Comparison of ENCODE assay signal across 7 mouse cellular contexts in genomic region chr7:28809401-28810089, GRCm38 (mm10). TPM values are rescaled to one million over a fixed set of nuclear protein-coding genes. Genes with fewer than 3 reads are reported as not detected.
A peak's percentile ranks its signal among the peaks of the same experiment; 100 is the strongest.
DNase-seq lines count a peak whose midpoint lies in the region; ATAC-seq lines count a peak whose summit lies in the region.

No protein-coding gene starts in this region.

- H3K4me2 ChIP-seq in embryonic facial prominence, embryonic 15.5 days (replicated peaks), result peak overlapping the region; percentile 94

- H3K4me3 ChIP-seq in embryonic facial prominence, embryonic 15.5 days (replicated peaks), result peak overlapping the region; percentile 79

- no peaks in the 10 kb centered on the region for H3K27me3 ChIP-seq in embryonic facial prominence, embryonic 15.5 days

- ATAC-seq in embryonic facial prominence, embryonic 15.5 days (ENCODE audit: insufficient number of reproducible peaks, low FRiP score, low TSS enrichment, low read depth), result no peak
- peak; percentile 4 to 8; a peak in 2 of 4 replicates for ATAC-seq in hematopoietic stem cell, adult 5-6 weeks (replicated peaks in 1 of 2; ENCODE audit: insufficient read depth in 1 of 2, low FRiP score in 2 of 2, low TSS enrichment in 1 of 2, low read depth in 1 of 2, poor library complexity in 2 of 2, severe bottlenecking in 2 of 2)

- peak overlapping the region; percentile 100 for H3K27ac ChIP-seq in embryonic facial prominence, embryonic 15.5 days (replicated peaks)

- DNase-seq in ES-CJ7 (ENCODE audit: low read depth, low spot score), result peak; percentile 74
- DNase-seq in adrenal gland, postnatal 14 days, result peak; percentile 83
- DNase-seq in layer of hippocampus, postnatal 10 days (ENCODE audit: low spot score in 2 of 2), result peak; percentile 63 to 67
- DNase-seq in lung, postnatal 36 days, result peak; percentile 75
- peak; percentile 46 for DNase-seq in spleen, adult 12 weeks (ENCODE audit: low spot score)

- peak overlapping the region; percentile 84 for H3K9ac ChIP-seq in embryonic facial prominence, embryonic 15.5 days

- peaks cover 36% of the 10 kb centered on the region for H3K4me1 ChIP-seq in embryonic facial prominence, embryonic 15.5 days

- no peaks in the 10 kb centered on the region for H3K9me3 ChIP-seq in embryonic facial prominence, embryonic 15.5 days (replicated peaks)

- peaks cover 16% of the 10 kb centered on the region for H3K36me3 ChIP-seq in embryonic facial prominence, embryonic 15.5 days

- WGBS in embryonic facial prominence, embryonic 15.5 days, result under 1% methylated on average over 35 of the region's 35 CpGs

RNA-seq across cellular contexts. Expression of gene Hnrnpl, which starts 1.2 kb away (rescaled TPM):
- 423 and 480 TPM in 2 replicates for total RNA-seq in adrenal gland, postnatal 14 days (2021)
- 211 and 225 TPM in 2 replicates for polyA plus RNA-seq in embryonic facial prominence, embryonic 15.5 days (2015; fragmentation: Nextera tagmentation; extraction: Ambion mirVana)
- total RNA-seq in hematopoietic stem cell, adult 5-6 weeks (2017), result 340 and 427 TPM in 2 replicates
- total RNA-seq in layer of hippocampus, postnatal 10 days (2021), result 100 to 1,000 TPM; 441 to 521 TPM

RNA-seq across cellular contexts. Expression of gene Ech1, which starts 15.5 kb away (rescaled TPM):
- total RNA-seq in adrenal gland, postnatal 14 days (2021), result 1,138 and 1,196 TPM in 2 replicates
- polyA plus RNA-seq in embryonic facial prominence, embryonic 15.5 days (2015; fragmentation: Nextera tagmentation; extraction: Ambion mirVana), result 226 and 231 TPM in 2 replicates
- 120 and 123 TPM in 2 replicates for total RNA-seq in hematopoietic stem cell, adult 5-6 weeks (2017)
- 10 to 100 TPM; 49.1 to 50.8 TPM for total RNA-seq in layer of hippocampus, postnatal 10 days (2021)

RNA-seq across cellular contexts. Expression of gene Rinl, which starts 20.8 kb away (rescaled TPM):
- total RNA-seq in adrenal gland, postnatal 14 days (2021), result 3.1 and 7.3 TPM in 2 replicates
- 3.8 and 4.7 TPM in 2 replicates for polyA plus RNA-seq in embryonic facial prominence, embryonic 15.5 days (2015; fragmentation: Nextera tagmentation; extraction: Ambion mirVana)
- 40.5 and 51.7 TPM in 2 replicates for total RNA-seq in hematopoietic stem cell, adult 5-6 weeks (2017)
- 1 to 10 TPM; 1.5 to 2.0 TPM for total RNA-seq in layer of hippocampus, postnatal 10 days (2021)

RNA-seq across cellular contexts. Expression of gene Lgals4, which starts 24.1 kb away (rescaled TPM):
- 18.7 and 32.4 TPM in 2 replicates for total RNA-seq in adrenal gland, postnatal 14 days (2021)
- polyA plus RNA-seq in embryonic facial prominence, embryonic 15.5 days (2015; fragmentation: Nextera tagmentation; extraction: Ambion mirVana), result 15.4 and 18.0 TPM in 2 replicates
- total RNA-seq in hematopoietic stem cell, adult 5-6 weeks (2017), result 16.7 and 16.8 TPM in 2 replicates
- total RNA-seq in layer of hippocampus, postnatal 10 days (2021), result 1 to 10 TPM; 2.1 to 2.7 TPM

RNA-seq across cellular contexts. Expression of gene Nfkbib, which starts 42.2 kb away (rescaled TPM):
- 38.5 and 43.0 TPM in 2 replicates for total RNA-seq in adrenal gland, postnatal 14 days (2021)
- polyA plus RNA-seq in embryonic facial prominence, embryonic 15.5 days (2015; fragmentation: Nextera tagmentation; extraction: Ambion mirVana), result 42.8 and 47.1 TPM in 2 replicates
- total RNA-seq in hematopoietic stem cell, adult 5-6 weeks (2017), result 12.4 and 13.1 TPM in 2 replicates
- 10 to 100 TPM; 32.2 to 35.8 TPM for total RNA-seq in layer of hippocampus, postnatal 10 days (2021)
